Mouse (Mus musculus) layer of hippocampus, adult 9-11 months (tissue): ENCODE measurements at regions not wholly inside any gene's neighbourhood (a gene's known extent, or its start where the extent isn't known, plus 50 kb on each side); places are given as distances from the start of the nearest gene placed in this dataset.

Experiments
- DNase-seq: peaks from one replicate; pipeline ENCODE4 v3.0.0; 2022

- DNase-seq: no peak
These were observed 56.1 kb upstream of the Kcng1 start for GRCm38 (mm10) chr2:168337611-168338010.

- DNase-seq: no peak
These were observed 54.3 kb upstream of the Kcng1 start for GRCm38 (mm10) chr2:168335739-168336385.

- no peak for DNase-seq
These were observed 52.7 kb upstream of the Kcng1 start for GRCm38 (mm10) chr2:168334241-168334588.

GRCm38 (mm10) chr2:168333552-168334240 is 52.2 kb upstream of the Kcng1 start:
- DNase-seq: no peak

GRCm38 (mm10) chr2:168332972-168333371 is 51.4 kb upstream of the Kcng1 start:
- DNase-seq: no peak
